Mouse (Mus musculus): ENCODE measurements around the gene C1ql2. TPM values are rescaled to one million over a fixed set of nuclear protein-coding genes. Genes with fewer than 3 reads are reported as not detected.

Gene C1ql2
- total RNA-seq, 4 experiments from 2014 or later: 0.14 TPM; not detected in 3

GRCm38 (mm10) chr1:120385029-120385571 is 44.7 kb downstream of the C1ql2 start:
- DNase-seq (ENCODE audit: low spot score): no peak

GRCm38 (mm10) chr1:120389734-120390133 is 49.4 kb downstream of the C1ql2 start:
- no peak for DNase-seq (ENCODE audit: low spot score)

GRCm38 (mm10) chr1:120390336-120390735 is 50.0 kb downstream of the C1ql2 start:
- DNase-seq (ENCODE audit: low spot score): no peak

Other genes with a start within 250 kb of the C1ql2 start
- 100 to 1,000 TPM; 239 to 289 (median 263) TPM for gene Dbi, start 219.5 kb upstream of the C1ql2 start, total RNA-seq (2022)
- 1 to 10 TPM; 2.7 to 7.8 (median 5.1) TPM for gene 3110009E18Rik, start 219.4 kb upstream of the C1ql2 start, total RNA-seq (2022)
- gene Steap3, start 67.9 kb upstream of the C1ql2 start, total RNA-seq (2022): 10 to 100 TPM; 25.3 to 29.5 (median 28.3) TPM
- gene Marco, start 164.4 kb downstream of the C1ql2 start, total RNA-seq (2022): under 1 TPM in 1 of 4 experiments, not detected in 3; 0.17 TPM